Mouse (Mus musculus) megakaryocyte, embryonic 14.5 days (primary cell): ENCODE data around the gene Cyp2e1.

Source experiments
- FLI1 ChIP-seq: IDR thresholded peaks from 2 replicates; pipeline ENCODE4 v1.6.1; 2012; ENCODE audit warnings: low read length, inconsistent platforms, mixed read lengths
- GATA1 ChIP-seq: IDR thresholded peaks from 3 replicates; pipeline ENCODE4 v1.6.1; 2012; ENCODE audit warnings: mixed read lengths, low read length, inconsistent platforms, borderline replicate concordance

DNA sequence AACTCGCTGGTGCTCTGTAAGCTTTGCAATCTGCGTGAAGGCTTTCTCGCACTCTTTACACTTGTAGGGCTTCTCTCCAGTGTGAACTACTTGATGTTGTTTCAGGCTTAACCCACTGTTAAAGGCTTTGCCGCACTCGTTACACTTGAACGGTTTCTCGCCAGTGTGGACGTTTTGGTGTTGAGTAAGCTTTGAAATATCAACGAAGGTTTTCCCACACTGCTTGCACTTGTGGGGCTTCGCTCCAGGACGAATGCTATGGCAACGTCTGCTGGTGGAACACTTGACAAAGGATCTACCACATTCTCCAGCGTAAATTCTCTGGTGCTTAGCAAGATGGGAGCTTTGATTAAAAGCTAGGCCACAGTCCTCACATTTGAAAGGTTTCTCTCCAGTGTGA is 48.2 kb downstream of the Cyp2e1 start:
- TF ChIP-seq GATA1 (no peak), FLI1 (no peak)
